Mouse (Mus musculus): ENCODE measurements at regions not wholly inside any gene's neighbourhood (a gene's known extent, or its start where the extent isn't known, plus 50 kb on each side); places are given as distances from the start of the nearest gene placed in this dataset.

GRCm38 (mm10) chr2:159818556-159818955 is 515.4 kb downstream of the Gm826 start:
- TF ChIP-seq CTCF (IDR thresholded peaks at IDR 0.05; ENCODE audit: borderline replicate concordance, insufficient read depth, low read length) (no peak), POLR2A (IDR thresholded peaks at IDR 0.05; ENCODE audit: low read depth, low read length) (no peak)
